Mouse (Mus musculus): ENCODE data around the gene Gm867.

The Gm867 gene

DNA sequence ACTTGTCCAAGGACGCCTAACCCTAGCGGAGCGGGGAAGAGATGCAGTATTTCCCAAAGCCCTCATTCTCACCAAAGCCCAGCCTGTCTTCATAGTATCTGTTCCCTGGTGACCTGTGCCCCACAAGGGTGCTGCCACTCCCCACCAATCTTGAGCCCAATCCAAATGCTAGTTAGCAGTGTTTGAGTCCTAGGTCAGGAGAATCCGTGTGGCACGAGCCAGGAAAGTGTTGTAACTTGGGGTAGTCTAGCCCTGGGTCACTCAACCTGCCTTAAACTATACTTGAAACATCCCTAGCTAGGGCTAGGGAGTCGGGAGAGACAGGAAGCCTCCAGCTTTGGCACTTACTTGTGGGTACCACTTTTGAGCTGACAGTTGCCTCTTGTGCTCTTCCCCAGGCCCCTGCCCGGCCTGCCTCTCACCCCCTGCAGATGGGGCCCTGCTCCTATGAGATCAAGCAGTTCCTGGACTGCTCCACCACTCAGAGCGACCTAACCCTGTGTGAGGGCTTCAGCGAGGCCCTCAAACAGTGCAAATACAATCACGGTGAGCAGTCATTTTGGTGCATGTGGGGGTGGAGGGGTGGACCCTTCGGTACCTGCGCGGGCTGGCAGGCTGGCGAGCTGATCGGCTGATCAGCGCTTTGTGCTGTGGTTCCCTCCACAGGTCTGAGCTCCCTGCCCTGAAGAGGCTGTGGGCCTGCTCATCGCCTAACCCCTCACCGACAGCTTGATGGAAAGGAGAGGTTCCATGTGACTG is 3.4 kb downstream of the Gm867 start:
- DNase-seq (ENCODE audit: low read depth), result peak; percentile 47

DNA sequence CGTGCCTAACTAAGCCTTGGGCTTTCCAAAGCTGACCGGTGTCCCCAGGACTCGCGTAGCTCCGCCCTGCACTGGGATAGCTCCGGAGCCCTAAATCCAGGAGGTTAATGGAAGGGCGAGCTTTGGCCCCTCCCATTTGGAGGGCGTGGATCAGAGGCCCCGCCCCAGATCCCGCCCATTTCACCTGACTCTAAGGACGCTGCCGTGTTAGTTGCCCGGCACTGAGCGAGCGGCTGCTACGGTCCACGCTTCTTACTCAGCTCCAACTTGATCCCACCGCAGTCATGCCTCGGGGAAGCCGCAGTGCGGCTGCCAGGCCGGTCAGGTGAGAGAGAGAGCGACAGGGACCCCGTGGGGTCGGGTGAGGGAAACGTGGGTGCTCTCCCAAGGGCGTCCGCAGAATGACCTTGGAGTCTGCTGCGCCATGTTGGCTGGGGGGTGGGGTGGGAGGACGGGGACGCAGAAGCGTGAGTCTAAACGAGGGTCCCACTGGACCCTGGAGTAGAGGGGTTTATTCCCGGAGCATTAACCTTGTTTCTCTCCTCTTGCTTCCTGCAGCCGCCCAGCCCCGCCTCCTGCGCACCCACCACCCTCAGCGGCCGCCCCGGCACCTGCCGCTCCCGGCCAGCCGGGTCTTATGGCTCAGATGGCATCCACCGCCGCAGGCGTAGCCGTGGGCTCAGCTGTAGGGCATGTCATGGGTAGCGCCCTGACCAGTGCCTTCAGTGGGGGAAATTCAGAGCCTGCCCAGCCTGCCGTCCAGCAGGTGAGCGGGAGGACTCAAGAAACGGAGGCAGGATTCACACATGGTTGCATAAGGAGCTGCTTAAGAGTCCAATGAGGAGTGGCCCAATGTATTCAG is 4.6 kb downstream of the Gm867 start, which contains the start of gene Mmp11:
Mmp11 (minus strand) TSS at position 817 of the 862 bp plus-strand sequence.
- DNase-seq (ENCODE audit: low read depth), result peak; percentile 93

DNA sequence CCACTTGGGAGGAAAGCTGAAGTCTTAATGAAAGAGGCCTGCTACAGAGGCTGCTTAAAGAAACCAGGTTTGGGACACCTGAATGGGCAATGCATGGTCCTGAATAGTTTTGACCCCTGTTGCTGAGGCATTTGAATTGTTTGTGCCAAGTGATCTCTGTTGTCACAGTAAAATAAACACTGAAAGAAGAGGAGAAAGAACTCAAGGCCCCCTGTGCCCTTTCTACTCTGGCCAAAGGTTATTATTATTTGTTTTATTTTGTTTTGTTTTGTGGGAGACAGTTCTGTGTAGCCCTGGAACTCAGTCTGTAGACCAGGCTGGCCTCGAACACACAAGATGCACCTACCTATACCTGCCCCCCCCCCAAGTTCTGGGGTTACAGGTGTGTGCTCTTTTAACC is 5.5 kb downstream of the Gm867 start:
- DNase-seq (ENCODE audit: low read depth), result no peak

DNA sequence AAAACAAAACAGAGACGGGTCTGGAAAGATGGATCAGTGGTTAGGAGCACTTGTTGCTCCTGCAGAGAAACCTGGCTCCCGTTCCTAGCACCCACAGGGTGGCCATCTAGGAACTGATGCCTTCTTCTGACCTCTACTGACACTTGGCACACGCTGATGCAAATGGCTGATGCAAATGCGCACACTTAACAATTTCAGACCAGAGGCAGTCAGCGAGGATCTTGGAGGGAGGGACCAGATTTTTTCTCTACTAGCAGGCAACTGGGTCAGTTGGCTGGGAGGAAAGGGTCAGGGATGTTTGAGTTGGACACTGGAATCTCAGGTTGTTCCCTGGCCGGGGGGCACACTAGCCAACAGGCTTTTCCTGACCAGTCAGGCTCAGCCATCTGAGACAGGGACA is 7.6 kb downstream of the Gm867 start, which contains the start of gene Chchd10:
Chchd10 (plus strand) TSS at position 240 of the 400 bp plus-strand sequence.
- no peak for DNase-seq (ENCODE audit: low read depth)

DNA sequence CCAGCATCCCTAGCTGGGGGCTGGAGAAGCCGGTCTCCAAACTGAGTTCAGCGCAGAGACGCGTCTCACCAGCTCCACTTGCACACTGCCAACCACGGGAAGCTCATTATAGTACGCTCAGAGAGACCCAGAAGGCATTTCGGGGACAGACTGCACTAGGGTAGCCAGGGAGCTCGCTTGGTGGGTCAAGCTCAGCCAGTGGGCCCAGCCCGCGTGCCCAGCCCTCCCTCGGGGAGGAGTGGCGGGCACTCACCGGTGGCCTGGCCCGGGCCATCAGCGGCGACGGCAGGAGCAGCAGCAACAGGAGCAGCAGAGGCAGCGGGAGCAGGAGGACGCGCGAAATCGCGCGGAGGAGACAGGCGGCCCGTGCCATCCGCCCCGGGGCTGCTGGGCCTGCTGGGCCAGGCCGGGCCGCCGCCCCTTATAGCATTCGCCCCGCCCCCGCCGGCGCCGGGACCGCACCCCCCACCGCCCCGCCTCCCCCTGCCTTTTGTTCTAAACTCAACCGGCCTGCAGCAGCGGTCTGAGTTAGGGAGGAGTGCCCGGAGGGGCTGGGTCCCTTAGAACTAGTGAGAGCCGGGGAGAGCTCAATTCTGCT is 8.3 kb downstream of the Gm867 start:
- DNase-seq (ENCODE audit: low read depth), result peak; percentile 72

DNA sequence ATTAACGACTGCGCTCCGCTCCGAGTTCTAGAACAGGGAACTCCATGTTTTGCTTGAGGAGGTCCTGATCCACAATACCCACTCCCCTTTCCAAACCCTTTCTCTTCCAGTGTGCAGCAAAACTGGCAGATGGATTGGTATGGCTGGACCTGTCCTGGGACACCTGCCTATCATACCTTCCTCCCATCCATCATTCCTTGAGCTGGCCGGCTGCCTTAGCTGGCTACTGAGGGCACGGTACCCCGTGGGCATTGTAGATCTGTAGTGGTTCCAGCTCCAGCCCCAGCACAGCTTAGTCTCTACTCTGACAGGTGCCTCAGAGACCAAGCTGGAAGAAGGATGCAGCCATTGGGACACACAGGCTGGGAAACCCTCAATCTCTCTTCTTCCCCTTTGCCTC is 9.2 kb downstream of the Gm867 start:
- no peak for DNase-seq (ENCODE audit: low read depth)

DNA sequence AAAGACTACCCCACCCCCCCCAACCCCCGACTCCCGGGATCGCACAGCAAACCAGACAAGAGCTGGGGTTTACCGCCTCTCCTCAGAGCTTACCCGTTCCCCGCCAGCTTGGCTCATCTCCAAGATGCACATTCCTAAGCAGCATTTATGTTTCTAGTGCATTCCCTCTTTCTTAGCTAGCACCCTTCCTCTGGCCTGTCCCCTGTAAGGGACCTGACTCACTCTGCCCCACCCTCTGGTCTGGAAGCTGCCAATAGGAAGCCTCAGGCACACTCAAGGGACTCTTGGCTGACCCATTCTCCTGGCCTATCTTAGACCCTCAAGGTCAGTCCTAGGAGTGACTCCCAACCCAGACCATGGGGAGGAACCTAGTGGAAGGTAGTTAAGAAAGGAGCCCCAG is 10.2 kb downstream of the Gm867 start:
- no peak for DNase-seq (ENCODE audit: low read depth)

DNA sequence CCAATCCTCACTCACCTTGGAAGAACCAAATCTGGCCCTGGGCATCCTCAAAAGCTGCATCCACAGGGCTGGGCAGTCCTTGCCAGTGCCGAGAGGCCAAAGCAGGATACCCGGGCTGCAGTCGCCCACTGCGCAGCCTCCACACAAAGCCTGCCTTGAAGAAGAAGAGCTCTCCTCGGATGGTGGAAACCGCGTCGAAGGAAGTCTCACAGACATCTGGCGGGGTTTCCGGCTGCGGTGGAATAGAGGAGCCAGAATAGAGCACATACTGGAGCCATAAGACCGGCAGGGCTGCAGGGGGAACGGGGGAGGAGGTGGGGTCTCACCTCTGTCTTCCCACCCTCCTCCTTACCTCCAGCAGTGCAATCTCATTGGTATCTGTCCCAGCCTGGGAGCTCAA is 14.1 kb downstream of the Gm867 start:
- DNase-seq (ENCODE audit: low read depth), result no peak

DNA sequence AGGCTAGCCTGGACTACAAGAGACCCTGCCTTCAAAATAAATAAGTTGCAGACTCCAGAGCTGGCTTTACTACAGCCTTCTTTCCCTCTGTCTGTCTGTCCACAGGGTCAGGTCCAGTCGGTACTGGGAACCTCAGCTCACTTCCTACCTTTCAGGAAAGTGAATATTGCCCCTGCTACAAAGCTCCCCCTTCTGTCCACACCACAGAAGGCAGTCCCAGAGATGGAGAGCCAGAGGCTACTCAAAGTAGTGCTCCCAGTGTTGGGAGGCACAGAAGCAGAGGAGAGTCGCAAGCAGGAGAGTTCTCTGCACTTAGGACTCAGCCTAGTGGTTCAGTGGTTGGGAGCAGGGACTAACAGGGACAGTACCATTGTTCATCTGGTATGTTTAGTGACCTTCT is 16.1 kb downstream of the Gm867 start:
- peak; percentile 34 for DNase-seq (ENCODE audit: low read depth)

DNA sequence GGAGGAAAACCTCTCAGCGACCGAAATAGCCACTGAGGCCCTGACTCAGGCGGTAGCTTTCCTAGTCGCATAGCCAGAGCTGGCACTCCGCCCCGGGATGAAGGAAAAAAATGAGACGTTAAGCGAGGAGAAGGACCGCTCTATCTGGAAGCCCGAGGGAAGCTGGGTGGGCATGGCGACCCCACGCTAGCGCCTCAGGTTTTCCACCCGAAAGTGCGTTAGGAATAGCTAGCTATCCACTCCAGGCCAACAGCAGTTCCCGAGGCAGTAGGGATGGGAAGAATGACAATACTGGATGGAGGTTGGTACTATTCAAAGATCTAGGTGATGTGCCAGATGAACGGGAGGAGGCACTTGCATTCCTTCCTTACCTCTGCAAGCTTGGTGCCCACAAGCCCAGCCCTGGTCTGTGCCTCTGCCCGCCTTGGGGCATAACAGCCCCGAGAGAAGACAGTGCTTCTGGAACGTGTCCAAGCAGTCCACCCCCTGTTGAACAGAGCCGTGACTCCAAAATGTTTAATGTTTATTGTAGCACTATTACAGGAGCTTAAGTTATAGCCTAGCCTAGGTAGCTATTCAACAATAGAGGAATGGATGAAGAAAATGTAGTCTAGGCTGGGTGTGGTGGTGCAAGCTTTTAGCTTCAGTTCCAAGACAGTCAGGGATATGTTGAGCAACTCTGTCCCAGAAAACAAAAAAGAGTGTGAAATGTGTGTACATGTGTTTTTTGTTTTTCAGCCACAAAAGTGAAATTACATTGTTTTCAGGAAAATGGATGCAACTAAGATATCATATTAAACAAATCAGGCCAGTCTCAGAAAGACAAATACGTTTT is 18.5 kb downstream of the Gm867 start:
- DNase-seq (ENCODE audit: low read depth), result no peak

DNA sequence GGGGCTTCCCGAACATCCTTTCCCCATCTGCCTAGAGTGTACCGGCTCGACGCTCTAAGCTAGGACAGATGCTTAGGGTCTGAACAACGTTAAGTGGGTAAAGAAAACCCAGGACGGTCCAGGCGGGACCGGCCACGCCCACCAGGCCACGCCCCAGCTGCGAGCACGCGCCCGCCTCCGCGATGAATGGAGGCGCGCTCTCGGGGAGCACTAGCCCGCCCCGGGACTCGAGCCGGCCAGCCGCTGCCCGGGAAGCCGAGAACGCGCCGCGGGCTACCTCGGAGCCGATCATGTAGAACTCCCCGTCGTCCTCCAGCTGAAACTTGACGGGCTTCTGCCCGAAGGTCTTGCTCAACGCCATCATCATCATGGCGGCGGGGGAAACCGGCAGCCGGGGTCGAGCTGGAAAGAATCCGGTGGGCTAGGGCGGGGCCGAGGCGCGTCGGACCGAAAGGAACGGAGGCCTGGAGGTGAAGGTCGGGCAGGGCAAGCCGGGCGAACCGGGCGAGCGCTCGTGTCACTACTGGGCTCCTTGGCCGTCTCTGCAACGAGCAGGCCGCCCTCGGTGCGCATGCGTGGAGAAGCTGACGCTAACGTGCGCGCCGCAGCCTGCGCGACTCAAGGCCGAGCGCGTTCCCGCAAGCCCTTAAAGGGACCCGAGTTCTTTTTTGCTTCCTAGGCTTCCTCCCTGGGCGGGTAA is 19.3 kb downstream of the Gm867 start, which contains the start of gene Smarcb1:
Smarcb1 (minus strand) TSS at position 592 of the 700 bp plus-strand sequence.
- DNase-seq (ENCODE audit: low read depth), result peak; percentile 97

DNA sequence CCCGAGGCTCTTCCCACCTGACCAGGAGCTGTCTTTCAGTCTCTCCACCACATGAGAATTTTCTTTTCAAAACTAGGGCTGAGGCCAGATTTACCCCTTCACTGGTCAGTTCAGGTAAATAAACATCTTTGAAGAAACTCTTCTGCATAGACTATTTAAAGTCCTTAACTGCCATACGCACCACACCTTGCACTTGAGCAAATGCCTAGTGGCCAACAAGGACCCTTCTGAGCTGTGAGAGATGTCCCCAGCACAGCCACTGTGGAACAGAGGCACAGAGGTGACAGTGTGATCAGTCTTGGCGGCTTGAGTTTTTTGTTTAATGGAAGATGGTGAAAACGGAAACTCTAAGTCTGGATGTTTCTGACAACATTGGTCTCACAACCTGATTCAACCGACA is 21.4 kb downstream of the Gm867 start:
- DNase-seq (ENCODE audit: low read depth), result no peak

DNA sequence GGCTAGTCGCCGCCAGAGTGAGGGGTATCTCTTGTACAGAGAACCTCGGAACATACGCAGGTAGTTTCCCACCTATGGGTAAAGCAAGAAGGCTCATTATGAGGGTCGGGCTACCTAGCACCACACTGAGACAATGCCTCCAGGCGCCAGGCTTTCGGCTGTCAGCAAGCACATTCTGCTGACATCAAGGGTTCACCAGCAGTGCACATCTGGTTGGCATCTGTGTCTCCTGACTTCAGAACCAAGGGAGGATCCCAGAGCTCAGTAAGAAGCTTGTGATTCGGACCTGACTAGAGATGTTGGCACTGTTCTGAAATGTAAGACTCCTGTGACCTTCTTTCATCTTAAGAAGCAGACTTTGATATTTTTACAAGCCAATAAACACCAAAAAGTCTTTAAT is 23.6 kb downstream of the Gm867 start:
- no peak for DNase-seq (ENCODE audit: low read depth)

DNA sequence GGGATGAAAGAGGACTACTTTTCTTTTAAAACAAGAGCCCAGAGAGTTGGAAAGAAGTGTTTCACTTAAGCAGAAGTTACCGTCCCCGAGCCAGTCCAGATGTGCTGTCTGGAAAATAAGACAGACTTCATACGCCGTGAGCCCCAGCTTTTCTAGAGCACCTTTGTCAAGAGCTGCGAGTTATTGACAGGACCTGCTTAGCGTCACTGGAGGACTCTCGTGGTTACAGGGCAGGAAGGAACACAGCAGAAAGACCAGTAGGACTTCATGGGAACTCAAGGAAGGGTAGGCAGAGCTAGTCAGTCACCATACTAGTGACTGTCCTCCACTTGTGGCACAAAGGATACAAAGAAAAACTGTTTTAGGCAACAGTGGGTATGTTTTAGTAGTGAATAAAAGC is 24.9 kb downstream of the Gm867 start:
- DNase-seq (ENCODE audit: low read depth), result no peak

DNA sequence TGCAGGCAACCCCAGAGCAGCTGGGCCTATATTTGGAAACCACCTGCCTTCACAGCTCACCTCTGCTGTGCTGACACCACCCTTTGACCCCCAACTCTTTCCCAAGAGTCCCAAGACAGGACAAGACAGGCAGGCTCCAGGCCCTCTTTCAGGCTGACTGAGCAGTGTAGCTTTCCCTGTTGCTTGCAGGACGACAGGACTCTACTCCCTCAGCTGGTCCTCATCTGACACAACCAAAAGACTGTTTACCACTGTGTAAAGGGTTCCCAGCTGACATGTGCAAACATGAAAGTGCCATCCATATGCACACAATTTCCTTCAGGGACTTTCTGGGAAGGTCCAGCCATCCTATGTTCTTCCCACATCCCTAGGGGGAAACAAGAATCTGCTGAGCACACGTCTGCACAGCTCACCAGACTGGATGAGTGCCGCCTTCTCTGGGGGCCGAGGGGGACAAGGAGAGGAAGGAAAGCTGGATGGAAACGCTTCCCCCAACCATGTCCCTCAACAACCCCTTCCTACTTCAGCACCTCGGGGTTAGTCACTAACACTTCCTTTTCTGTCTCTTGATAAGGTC is 27.4 kb downstream of the Gm867 start:
- no peak for DNase-seq (ENCODE audit: low read depth)

DNA sequence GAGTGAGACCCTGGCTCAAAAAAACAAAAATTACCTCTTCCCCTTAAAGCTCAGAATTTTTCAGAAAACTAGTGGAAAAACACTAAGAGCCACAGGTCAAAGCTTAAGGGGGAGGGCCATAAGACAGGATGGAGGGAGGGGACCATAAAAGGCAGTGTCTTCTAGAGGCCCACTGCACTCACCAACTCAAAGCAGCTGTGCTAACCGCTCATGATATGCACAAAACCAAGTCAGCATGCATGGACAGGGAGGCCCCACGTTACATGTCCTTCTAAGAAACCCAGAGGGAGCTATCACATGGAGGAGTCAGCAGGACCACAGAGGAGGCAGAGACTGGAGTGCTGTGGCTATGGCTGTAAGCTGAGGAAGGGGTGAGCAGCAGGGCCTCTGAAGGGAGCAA is 29.8 kb downstream of the Gm867 start:
- DNase-seq (ENCODE audit: low read depth), result no peak

DNA sequence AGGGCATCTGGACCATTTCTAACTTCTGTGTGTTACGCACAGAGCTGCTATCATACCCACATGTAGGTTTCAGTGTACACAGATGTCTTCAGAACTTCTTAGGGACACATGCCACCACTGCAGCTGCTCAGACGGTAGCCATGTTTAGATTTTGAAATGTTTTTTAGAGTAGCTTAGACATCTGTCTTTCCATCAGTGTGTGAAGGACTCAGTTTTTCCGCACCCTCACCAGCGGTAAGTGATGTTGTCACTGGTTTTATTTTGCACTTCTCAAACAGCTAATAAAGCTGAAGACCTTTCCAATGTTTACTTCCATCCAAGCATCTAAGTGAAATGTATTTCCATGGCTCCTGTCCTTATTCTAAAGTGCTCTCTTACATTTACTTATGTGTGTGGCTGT is 33.6 kb downstream of the Gm867 start:
- DNase-seq (ENCODE audit: low read depth), result no peak

DNA sequence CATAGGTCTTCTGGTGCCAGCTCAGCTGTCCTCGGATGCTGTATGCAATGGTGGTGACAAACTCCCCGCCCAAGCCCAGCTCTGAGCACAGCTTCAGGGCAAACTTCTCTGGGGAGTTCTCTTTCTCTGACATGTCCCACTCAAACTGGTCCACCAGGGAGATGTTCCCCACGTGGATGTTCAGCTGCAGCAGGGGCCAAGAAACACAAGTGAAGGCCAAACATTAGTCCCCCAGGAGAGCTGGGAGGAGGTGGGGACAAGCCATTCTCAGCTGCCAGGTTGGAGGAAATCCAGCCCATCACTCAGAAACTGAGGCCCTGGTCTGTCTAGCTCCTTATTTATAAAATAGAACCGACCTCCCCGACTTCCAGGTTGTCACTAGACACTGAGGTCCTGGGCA is 36.1 kb downstream of the Gm867 start:
- no peak for DNase-seq (ENCODE audit: low read depth)

DNA sequence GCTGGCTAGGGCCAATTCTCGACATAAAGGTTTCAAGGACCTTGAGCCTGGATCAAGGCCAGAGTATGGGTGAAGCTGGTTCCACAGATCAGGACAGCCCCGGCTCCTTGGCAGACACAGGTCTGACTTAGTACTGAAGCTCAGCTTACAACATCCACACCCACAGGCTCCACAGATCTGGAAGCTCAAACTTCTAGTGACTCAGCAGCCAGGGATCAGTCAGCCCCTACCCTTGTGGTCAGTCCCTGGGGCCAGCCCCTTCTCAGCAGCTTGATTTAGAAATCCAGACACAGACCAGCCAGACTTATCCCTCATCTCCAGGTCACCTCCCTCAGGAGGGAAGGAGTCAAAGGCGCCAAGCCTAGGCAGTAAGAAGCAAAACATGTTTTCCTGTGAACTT is 41.6 kb downstream of the Gm867 start:
- DNase-seq (ENCODE audit: low read depth), result no peak

DNA sequence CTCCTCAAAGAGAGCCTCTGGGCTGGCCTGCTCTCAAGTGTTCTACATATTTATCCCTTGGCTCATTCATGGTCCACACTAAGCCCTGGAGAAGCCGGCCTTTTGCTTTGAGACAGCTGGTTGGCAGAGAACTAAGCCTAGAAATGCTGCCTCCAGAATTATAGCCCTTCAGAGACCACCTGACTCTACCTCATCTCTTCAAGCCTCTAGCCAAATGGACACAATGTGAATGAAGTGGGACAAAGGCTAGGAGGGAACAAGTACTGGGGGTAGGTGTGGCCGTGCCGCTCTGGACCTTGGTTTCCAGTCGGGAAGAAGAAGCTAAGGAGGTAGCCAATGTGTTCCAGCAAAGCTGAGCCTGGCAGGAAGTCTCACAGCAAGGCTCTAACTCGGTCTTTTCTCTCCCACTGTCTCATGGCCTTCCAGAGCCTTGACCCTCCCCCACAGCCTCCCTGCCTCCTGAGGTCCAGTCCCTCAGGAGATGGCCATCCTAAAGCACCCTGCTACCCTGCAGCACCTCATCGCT is 42.4 kb downstream of the Gm867 start:
- no peak for DNase-seq (ENCODE audit: low read depth)

DNA sequence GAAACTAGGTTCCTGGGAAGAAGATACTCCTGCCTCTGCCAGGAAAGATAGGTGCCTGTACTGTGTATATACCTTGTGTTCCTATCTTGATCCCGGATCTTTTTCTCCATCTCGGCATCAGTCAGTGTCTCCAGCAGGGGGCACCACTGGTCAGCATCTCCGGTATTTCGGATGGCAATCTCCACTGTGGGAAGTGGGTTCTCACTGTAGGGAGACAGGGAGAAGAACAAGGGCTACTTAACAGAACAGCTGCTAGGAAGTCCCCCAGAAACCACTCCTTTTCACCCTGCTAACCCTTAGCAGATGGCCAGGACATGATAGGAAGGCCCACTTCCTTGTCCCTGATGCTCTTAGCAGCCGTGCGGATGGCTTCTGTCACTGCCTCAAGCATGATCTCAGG is 43.1 kb downstream of the Gm867 start:
- peak; percentile 69 for DNase-seq (ENCODE audit: low read depth)

Measured in induced T-regulatory cell, adult 2 months (primary cell).